Mouse (Mus musculus): Measurements from ENCODE around the gene Kdm4c. TPM values are rescaled to one million over a fixed set of nuclear protein-coding genes. Genes with fewer than 3 reads are reported as not detected.
"Not testable (repeated sequence)": the region's sequence is repeated elsewhere in the genome, so short reads cannot be mapped to it uniquely, and the experiment has no call there.

The Kdm4c gene
- 13.4 and 14.3 TPM in 2 replicates for polyA plus RNA-seq (2014; fragmentation: Nextera tagmentation; extraction: Ambion mirVana)

GRCm38 (mm10) chr4:74242176-74242575, at the start of gene Kdm4c:
Gene Kdm4c, plus strand, starts transcription at chr4:74242497.
- ATAC-seq (replicated peaks; ENCODE audit: low FRiP score) (no peak), DNase-seq (ENCODE audit: low spot score) (no peak)
- Histone ChIP-seq H3K4me2 (ENCODE audit: low read depth, low read length, severe bottlenecking) (no peak within 1 kb of the TSS), H3K4me1 (replicated peaks; ENCODE audit: control insufficient read depth, insufficient read depth, low read length) (no peaks in the 10 kb centered on the region), H3K4me3 (ENCODE audit: low read depth, low read length) (no peak within 1 kb of the TSS), H3K27me3 (ENCODE audit: control insufficient read depth, insufficient read depth, low read length) (no peaks in the 10 kb centered on the region), H3K27ac (ENCODE audit: low read depth, low read length) (no peak within 1 kb of the TSS), H3K9ac (ENCODE audit: low read length) (no peak within 1 kb of the TSS), H3K36me3 (ENCODE audit: control insufficient read depth, insufficient read depth, low read length) (no peaks in the 10 kb centered on the region), H3K9me3 (ENCODE audit: control insufficient read depth, low read length) (no peaks in the 10 kb centered on the region)
- 79% methylated on average over 1 of the region's 1 CpGs for WGBS

GRCm38 (mm10) chr4:74201281-74201811, 41.0 kb upstream of the Kdm4c start:
- Histone ChIP-seq H3K4me2 (ENCODE audit: low read depth, low read length, severe bottlenecking) (no peak overlapping the region), H3K36me3 (ENCODE audit: control insufficient read depth, insufficient read depth, low read length) (no peaks in the 10 kb centered on the region), H3K9ac (ENCODE audit: low read length) (no peak overlapping the region), H3K27me3 (ENCODE audit: control insufficient read depth, insufficient read depth, low read length) (no peaks in the 10 kb centered on the region), H3K4me3 (ENCODE audit: low read depth, low read length) (no peak overlapping the region), H3K9me3 (ENCODE audit: control insufficient read depth, low read length) (no peaks in the 10 kb centered on the region), H3K4me1 (replicated peaks; ENCODE audit: control insufficient read depth, insufficient read depth, low read length) (no peaks in the 10 kb centered on the region), H3K27ac (ENCODE audit: low read depth, low read length) (no peak overlapping the region)
- no peak for ATAC-seq (replicated peaks; ENCODE audit: low FRiP score)
- no peak for DNase-seq (ENCODE audit: low spot score)

GRCm38 (mm10) chr4:74221780-74222179, 20.5 kb upstream of the Kdm4c start:
- 88% methylated on average over 1 of the region's 1 CpGs for WGBS
- ATAC-seq (replicated peaks; ENCODE audit: low FRiP score) = peak; percentile 53; the same call in 1 of the 2 replicates
- H3K9ac ChIP-seq (ENCODE audit: low read length) = not testable (repeated sequence)

GRCm38 (mm10) chr4:74222360-74222759, 19.9 kb upstream of the Kdm4c start:
- no peaks in the 10 kb centered on the region for H3K27me3 ChIP-seq (ENCODE audit: control insufficient read depth, insufficient read depth, low read length)
- WGBS = 48% methylated on average over 3 of the region's 3 CpGs
- no peaks in the 10 kb centered on the region for H3K9me3 ChIP-seq (ENCODE audit: control insufficient read depth, low read length)
- ATAC-seq (replicated peaks; ENCODE audit: low FRiP score) (no peak; the same call in 1 of the 2 replicates), DNase-seq (ENCODE audit: low spot score) (no peak)
- no peaks in the 10 kb centered on the region for H3K36me3 ChIP-seq (ENCODE audit: control insufficient read depth, insufficient read depth, low read length)
- no peaks in the 10 kb centered on the region for H3K4me1 ChIP-seq (replicated peaks; ENCODE audit: control insufficient read depth, insufficient read depth, low read length)
- no peak overlapping the region for H3K27ac ChIP-seq (ENCODE audit: low read depth, low read length)
- no peak overlapping the region for H3K4me2 ChIP-seq (ENCODE audit: low read depth, low read length, severe bottlenecking)
- H3K4me3 ChIP-seq (ENCODE audit: low read depth, low read length) = no peak overlapping the region
- H3K9ac ChIP-seq (ENCODE audit: low read length) = no peak overlapping the region

More at GRCm38 (mm10) chr4:74221780-74222179, 20.5 kb upstream of the Kdm4c start:
- H3K27me3 ChIP-seq (ENCODE audit: control insufficient read depth, insufficient read depth, low read length); H3K4me2 ChIP-seq (ENCODE audit: low read depth, low read length, severe bottlenecking); H3K27ac ChIP-seq (ENCODE audit: low read depth, low read length); H3K9me3 ChIP-seq (ENCODE audit: control insufficient read depth, low read length); H3K4me3 ChIP-seq (ENCODE audit: low read depth, low read length); H3K36me3 ChIP-seq (ENCODE audit: control insufficient read depth, insufficient read depth, low read length); H3K4me1 ChIP-seq (replicated peaks; ENCODE audit: control insufficient read depth, insufficient read depth, low read length); DNase-seq (ENCODE audit: low spot score): not testable (repeated sequence)

GRCm38 (mm10) chr4:74224210-74224609, 18.1 kb upstream of the Kdm4c start:
- 77% methylated on average over 2 of the region's 2 CpGs for WGBS
- no peaks in the 10 kb centered on the region for H3K36me3 ChIP-seq (ENCODE audit: control insufficient read depth, insufficient read depth, low read length)
- no peak overlapping the region for H3K4me3 ChIP-seq (ENCODE audit: low read depth, low read length)
- H3K4me1 ChIP-seq (replicated peaks; ENCODE audit: control insufficient read depth, insufficient read depth, low read length) = no peaks in the 10 kb centered on the region
- DNase-seq (ENCODE audit: low spot score) (no peak), ATAC-seq (replicated peaks; ENCODE audit: low FRiP score) (no peak)
- H3K27ac ChIP-seq (ENCODE audit: low read depth, low read length) = no peak overlapping the region
- H3K9me3 ChIP-seq (ENCODE audit: control insufficient read depth, low read length) = no peaks in the 10 kb centered on the region
- H3K4me2 ChIP-seq (ENCODE audit: low read depth, low read length, severe bottlenecking) = no peak overlapping the region
- H3K9ac ChIP-seq (ENCODE audit: low read length) = no peak overlapping the region
- no peaks in the 10 kb centered on the region for H3K27me3 ChIP-seq (ENCODE audit: control insufficient read depth, insufficient read depth, low read length)

GRCm38 (mm10) chr4:74230994-74231393, 11.3 kb upstream of the Kdm4c start:
- no peaks in the 10 kb centered on the region for H3K27me3 ChIP-seq (ENCODE audit: control insufficient read depth, insufficient read depth, low read length)
- no peak overlapping the region for H3K9ac ChIP-seq (ENCODE audit: low read length)
- no peaks in the 10 kb centered on the region for H3K9me3 ChIP-seq (ENCODE audit: control insufficient read depth, low read length)
- H3K4me1 ChIP-seq (replicated peaks; ENCODE audit: control insufficient read depth, insufficient read depth, low read length) = no peaks in the 10 kb centered on the region
- ATAC-seq (replicated peaks; ENCODE audit: low FRiP score) (0 out of 2 replicates have a peak, but pooled peaks have one; percentile 32), DNase-seq (ENCODE audit: low spot score) (no peak)
- no peaks in the 10 kb centered on the region for H3K36me3 ChIP-seq (ENCODE audit: control insufficient read depth, insufficient read depth, low read length)
- no peak overlapping the region for H3K27ac ChIP-seq (ENCODE audit: low read depth, low read length)
- no peak overlapping the region for H3K4me2 ChIP-seq (ENCODE audit: low read depth, low read length, severe bottlenecking)
- WGBS = 85% methylated on average over 4 of the region's 4 CpGs
- H3K4me3 ChIP-seq (ENCODE audit: low read depth, low read length) = no peak overlapping the region

GRCm38 (mm10) chr4:74231405-74231804, 10.9 kb upstream of the Kdm4c start:
- Histone ChIP-seq H3K4me1 (replicated peaks; ENCODE audit: control insufficient read depth, insufficient read depth, low read length) (no peaks in the 10 kb centered on the region), H3K27me3 (ENCODE audit: control insufficient read depth, insufficient read depth, low read length) (no peaks in the 10 kb centered on the region), H3K4me2 (ENCODE audit: low read depth, low read length, severe bottlenecking) (no peak overlapping the region), H3K36me3 (ENCODE audit: control insufficient read depth, insufficient read depth, low read length) (no peaks in the 10 kb centered on the region), H3K4me3 (ENCODE audit: low read depth, low read length) (no peak overlapping the region), H3K9me3 (ENCODE audit: control insufficient read depth, low read length) (no peaks in the 10 kb centered on the region), H3K9ac (ENCODE audit: low read length) (no peak overlapping the region), H3K27ac (ENCODE audit: low read depth, low read length) (no peak overlapping the region)
- DNase-seq (ENCODE audit: low spot score) (peak; percentile 62), ATAC-seq (replicated peaks; ENCODE audit: low FRiP score) (peak; percentile 72)
- WGBS = 69% methylated on average over 5 of the region's 5 CpGs

GRCm38 (mm10) chr4:74233534-74233933, 8.8 kb upstream of the Kdm4c start:
- DNase-seq (ENCODE audit: low spot score) = no peak
- no peaks in the 10 kb centered on the region for H3K27me3 ChIP-seq (ENCODE audit: control insufficient read depth, insufficient read depth, low read length)
- no peak overlapping the region for H3K9ac ChIP-seq (ENCODE audit: low read length)
- no peak for ATAC-seq (replicated peaks; ENCODE audit: low FRiP score)
- H3K4me2 ChIP-seq (ENCODE audit: low read depth, low read length, severe bottlenecking) = no peak overlapping the region
- H3K4me3 ChIP-seq (ENCODE audit: low read depth, low read length) = no peak overlapping the region
- WGBS = 83% methylated on average over 3 of the region's 3 CpGs
- no peaks in the 10 kb centered on the region for H3K4me1 ChIP-seq (replicated peaks; ENCODE audit: control insufficient read depth, insufficient read depth, low read length)
- H3K9me3 ChIP-seq (ENCODE audit: control insufficient read depth, low read length) = no peaks in the 10 kb centered on the region
- H3K36me3 ChIP-seq (ENCODE audit: control insufficient read depth, insufficient read depth, low read length) = no peaks in the 10 kb centered on the region
- no peak overlapping the region for H3K27ac ChIP-seq (ENCODE audit: low read depth, low read length)

Measured in forebrain, embryonic 11.5 days (tissue).